Mouse (Mus musculus): ENCODE measurements around the gene Pdcd1. TPM values are rescaled to one million over a fixed set of nuclear protein-coding genes. Genes with fewer than 3 reads are reported as not detected.
"Not testable (repeated sequence)": the region's sequence is repeated elsewhere in the genome, so short reads cannot be mapped to it uniquely, and the experiment has no call there.

The Pdcd1 gene
- total RNA-seq, 1 experiment from 2014 or later, result not detected

DNA sequence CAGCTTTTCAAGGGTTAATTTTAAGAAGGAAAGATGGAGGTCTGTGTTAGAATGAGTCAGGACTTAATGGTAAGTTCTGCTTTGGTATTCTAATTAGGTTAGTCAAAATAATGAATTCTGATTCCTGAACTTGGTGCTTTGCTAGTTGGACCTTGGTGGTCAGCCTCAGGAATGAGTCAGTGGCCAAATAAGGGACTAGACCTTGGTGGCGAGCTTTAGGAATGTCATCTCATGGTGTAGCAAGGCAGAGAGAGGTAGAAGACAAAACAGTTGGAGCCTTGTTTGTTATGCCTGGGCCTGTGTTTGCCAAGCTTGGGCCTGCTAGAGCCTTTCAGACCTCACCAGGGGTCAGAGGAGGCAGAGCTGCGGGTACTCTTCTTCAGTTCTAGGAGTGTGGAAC is 23.6 kb downstream of the Pdcd1 start:
- peak; percentile 42 for DNase-seq

DNA sequence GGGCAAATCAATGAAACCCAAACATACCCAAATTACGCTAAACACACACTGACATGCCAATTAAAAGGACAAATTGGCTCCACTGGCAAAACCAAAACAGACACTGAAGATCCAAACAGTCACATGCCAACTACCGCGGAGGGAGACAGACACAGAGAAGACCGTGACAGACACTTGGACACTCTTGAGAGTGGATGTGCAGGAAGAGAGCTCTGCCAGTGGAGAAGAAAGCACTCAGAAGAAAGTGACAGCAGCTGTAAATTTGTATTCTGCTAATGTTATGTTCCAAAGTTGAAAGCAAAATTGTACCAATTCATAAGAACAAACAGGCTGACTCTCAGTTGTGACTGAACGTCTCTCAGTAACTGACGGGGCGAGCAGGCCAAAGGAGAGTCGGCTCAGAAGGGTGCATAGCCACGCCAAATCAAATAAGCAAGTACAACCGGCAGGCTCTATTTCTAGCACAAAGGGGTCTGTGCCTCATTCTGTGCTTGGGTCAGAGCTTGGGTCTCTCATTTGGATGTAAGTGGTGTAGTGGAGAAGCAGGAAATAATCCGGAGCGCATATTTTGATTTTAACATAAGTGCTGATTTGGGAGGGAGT is 24.7 kb downstream of the Pdcd1 start:
- no peak for DNase-seq

DNA sequence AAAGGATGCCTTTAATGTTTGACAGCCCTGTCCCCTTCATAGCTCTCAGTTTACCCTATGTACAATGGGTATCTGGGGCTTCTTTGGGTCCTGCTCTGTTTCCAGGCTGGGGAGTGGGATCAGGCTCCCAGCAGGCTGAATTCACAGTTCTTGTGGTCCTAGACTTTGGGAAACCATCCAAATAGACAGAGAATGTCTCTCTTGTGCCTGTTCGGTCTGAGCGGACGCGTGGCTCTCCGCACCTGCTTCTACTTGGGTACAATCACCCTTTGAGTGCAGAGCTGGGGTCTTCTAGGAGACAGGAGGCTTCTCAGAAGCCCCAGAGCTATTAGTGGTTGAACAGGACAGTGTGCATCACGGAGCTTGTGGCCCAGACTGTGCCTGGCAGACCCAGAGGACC is 32.2 kb downstream of the Pdcd1 start, which contains the start of gene Neu4:
Gene Neu4, plus strand, starts transcription at position 301 of the 400 bp plus-strand sequence.
- no peak for DNase-seq

DNA sequence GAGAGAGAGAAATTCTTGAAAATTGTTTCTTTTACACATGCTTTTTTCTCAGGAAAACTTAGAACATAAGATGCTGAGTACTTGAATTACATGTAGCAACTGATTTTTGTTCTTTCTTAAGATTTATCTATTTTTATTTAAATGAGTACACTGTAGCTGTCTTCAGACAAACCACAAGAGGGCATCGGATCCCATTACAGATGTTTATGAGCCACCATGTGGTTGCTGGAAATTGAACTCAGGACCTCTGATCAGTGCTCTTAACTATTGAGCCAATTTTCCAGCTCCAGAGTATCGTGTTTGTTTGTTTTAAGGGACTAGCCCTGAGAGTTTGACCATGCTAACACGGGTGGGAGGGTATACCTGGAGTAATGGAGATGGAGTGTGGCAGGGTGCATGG is 40.7 kb downstream of the Pdcd1 start:
- peak; percentile 10 for DNase-seq

DNA sequence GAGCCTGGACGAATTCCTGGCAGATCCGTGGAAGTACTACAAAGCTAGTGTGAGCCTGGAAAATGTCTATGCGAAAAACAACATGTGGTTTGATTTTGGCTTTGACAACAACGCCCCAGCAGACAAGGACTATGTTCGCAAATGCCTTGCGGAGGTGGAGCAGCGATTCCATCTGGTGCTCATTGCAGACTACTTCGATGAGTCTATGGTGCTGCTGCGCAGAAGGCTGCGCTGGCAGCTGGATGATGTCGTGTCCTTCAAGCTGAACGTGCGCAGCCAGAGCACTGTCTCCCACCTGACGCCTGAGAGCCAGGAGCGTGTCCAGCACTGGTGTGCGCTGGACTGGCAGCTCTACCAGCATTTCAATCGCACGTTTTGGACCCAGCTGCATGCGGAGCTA is 43.5 kb downstream of the Pdcd1 start:
- not testable (repeated sequence) for DNase-seq

DNA sequence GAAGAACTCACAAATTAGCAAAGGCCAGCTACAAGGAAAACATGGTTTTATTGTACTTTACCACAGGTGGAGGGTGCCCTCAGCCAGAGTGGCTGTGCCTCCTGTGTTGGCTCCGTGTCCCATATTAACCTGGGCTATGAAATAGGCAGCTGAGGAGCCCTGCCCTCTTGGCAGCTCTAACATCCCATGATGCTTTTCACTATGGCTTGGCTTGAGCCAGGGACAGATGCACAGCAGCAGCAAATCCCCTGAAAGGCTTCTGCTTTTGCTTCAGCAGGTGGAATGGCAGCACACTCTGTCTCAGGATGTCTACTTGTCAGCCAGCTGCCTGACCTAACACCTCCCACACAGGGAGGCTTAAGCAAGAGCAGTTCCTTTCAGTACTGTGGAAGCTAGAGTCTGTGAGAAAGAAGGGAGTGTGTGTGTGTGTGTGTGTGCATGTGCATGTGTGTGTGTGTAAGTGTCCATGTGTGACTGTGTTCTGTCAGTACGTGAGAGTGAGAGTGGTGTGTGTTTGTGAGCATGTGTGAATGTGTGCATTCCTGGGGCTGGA is 46.3 kb downstream of the Pdcd1 start:
- not testable (repeated sequence) for DNase-seq

DNA sequence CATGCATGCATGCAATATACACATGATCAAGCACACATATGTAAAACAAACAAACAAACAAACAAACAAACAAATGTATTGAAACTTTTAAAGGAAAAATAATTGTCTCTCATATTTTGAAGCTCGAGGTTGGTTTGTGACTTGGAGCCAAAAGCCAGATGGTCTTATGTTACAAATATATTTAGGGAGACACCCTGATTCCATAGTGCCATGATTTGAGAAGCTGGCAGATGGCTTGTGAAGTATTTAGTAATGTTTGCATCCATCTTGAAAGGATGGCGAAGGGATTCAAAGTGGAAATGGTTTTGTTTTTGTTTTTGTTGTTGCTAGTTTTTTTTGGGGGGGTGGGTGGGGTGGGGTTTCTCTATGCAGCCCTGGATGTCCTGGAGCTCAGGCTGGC is 51.3 kb downstream of the Pdcd1 start:
- no peak for DNase-seq

DNA sequence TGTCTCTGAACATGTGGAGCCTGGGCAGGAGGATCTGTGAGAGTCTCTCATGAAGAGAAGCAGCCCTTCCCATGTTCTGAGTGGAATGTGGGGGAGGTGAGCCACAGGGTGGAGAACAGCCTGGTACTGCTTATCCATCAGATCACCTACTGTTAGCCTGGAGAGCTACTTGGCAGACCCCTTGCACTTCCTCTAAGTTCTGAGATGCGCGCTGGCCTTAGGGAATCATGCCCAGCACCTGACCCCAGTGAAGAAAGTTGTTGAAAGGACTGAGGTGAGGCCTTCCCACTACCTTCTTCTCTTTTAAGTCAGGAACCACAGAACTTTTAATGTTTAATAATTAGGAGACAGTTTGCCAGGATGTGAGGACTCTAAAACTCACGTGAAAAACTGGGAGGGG is 60.9 kb downstream of the Pdcd1 start:
- DNase-seq, result not testable (repeated sequence)

DNA sequence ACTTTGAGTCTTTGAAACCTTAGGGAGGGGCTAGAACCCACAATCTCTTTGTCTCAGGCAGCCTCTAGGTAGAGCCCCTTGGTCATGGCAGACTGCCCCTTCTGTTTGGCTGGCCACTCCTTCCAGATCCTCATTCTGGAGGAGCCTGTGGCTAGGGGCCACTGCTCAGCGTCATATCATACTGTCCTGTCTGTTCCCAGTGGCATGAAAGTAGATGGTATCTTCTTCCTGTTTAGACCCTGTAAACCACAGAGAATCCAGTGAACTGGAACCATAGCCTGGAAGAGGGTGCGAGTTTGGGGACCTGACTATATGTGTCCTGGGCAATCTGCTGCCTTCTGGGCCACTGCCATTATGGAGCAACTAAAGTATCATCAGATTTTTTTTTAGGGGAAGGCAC is 61.3 kb downstream of the Pdcd1 start:
- not testable (repeated sequence) for DNase-seq

DNA sequence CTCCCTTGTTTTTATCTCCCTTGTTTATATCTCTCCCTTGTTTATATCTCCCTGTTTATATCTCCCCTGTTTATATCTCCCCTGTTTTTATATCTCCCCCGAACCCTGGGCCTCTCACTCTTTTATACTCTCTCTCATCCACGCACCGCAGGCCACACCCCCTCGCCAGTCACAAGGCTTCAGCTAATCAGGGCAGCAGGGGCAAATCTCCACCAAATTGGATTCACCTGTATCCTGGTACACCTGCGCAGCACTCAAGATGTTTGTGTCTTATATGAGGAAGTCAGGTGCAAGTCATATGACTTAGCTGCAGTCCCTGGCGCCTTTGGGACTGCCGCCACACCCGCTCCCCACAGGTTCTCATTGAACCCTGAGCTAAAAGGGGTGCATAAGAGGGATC is 62.1 kb downstream of the Pdcd1 start, which contains the start of gene Gal3st2c:
Gene Gal3st2c, plus strand, starts transcription at position 301 of the 400 bp plus-strand sequence.
- DNase-seq, result not testable (repeated sequence)

DNA sequence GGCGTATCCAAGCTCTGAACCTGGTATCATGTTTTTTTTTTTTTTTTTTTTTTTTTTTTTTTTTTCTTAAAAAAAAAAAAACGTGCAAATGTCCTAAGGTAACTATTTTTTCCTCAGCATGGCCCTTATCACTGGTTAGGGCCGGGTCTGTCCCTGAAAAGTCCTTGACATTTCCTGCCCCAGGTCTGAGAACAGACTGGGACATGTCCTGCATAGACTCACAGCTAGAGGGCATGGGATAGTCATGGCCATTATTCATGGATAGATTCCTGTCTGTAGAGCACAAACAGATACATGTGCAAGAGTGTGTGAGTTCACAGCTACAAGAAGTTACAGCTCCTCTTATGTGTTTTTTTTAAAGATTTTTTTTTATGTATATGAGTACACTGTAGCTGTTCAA is 63.6 kb downstream of the Pdcd1 start:
- peak; percentile 45 for DNase-seq

Other genes with a start within 250 kb of the Pdcd1 start
- gene Ing5, start 248.6 kb downstream of the Pdcd1 start, total RNA-seq (2021), result 15.2 and 17.3 TPM in 2 replicates
- 39.7 and 45.1 TPM in 2 replicates for gene D2hgdh, start 227.6 kb downstream of the Pdcd1 start, total RNA-seq (2021)
- 0.60 TPM in 1 of 2 replicates, not detected in the other for gene Gal3st2, start 191.2 kb downstream of the Pdcd1 start, total RNA-seq (2021)
- 0.26 and 1.2 TPM in 2 replicates for gene Gal3st2b, start 134.2 kb downstream of the Pdcd1 start, total RNA-seq (2021)
- 0.11 and 0.19 TPM in 2 replicates for gene Gal3st2c, start 62.0 kb downstream of the Pdcd1 start, total RNA-seq (2021)
- gene Neu4, start 32.1 kb downstream of the Pdcd1 start, total RNA-seq (2021), result not detected in 2 replicates

Data from adrenal gland, postnatal 14 days (tissue).